Mouse (Mus musculus): ENCODE data around the gene Ngp. TPM values are rescaled to one million over a fixed set of nuclear protein-coding genes. Genes with fewer than 3 reads are reported as not detected.
"Not testable (repeated sequence)": the region's sequence is repeated elsewhere in the genome, so short reads cannot be mapped to it uniquely, and the experiment has no call there.

The Ngp gene
- polyA plus RNA-seq (2014; fragmentation: Nextera tagmentation; extraction: Ambion mirVana) = 7.4 and 10.8 TPM in 2 replicates

DNA sequence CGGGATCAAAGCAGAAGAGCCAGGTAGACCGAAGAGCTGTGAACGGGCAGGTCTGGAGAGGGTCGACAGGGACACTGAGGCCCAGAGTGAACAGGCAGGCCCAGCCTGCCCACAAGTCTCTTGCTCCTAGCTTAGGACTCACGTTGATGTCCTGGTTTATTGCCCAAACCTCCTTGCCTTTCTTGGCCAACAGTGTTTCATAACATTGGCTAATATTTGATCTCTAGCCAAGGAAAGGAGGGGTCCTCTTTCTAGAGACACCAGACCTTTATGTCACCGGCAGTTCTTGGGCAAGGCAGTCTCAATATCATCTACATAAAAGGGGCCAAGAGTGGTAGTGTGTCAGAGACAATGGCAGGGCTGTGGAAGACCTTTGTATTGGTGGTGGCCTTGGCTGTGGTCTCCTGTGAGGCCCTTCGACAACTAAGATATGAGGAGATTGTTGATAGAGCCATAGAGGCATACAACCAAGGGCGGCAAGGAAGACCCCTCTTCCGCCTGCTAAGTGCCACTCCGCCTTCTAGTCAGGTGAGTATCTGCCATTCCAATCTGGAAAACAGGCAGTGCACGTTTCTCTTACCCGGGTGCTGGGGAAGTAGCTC, at the start of gene Ngp:
Ngp (plus strand) TSS at position 237 of the 602 bp plus-strand sequence.
- DNase-seq (ENCODE audit: low spot score) = no peak
- WGBS = 90% methylated on average over 12 of the region's 12 CpGs
- no peaks in the 10 kb centered on the region for H3K27me3 ChIP-seq (replicated peaks; ENCODE audit: control insufficient read depth, insufficient read depth, low read length)

DNA sequence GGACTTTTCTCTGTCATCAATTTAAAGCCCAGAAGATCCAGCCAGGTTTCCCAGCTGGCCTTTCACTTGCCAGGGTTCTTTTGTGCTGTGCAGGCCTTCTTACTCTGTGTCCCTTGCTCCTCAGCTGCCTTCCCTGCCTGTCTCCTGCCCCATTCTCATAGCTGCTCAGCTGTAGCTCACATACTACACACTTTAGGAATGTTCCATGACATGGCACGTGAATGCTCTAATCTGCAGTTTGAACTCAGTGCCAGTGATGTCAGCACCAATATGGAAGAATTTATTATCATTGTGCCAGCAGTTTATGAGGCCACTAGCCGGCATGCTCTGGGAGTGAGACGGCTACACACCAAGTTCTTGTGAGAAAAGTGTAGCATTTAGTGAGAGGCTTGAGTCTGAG, 49.7 kb upstream of the Ngp start:
- WGBS = 88% methylated on average over 3 of the region's 3 CpGs
- H3K4me1 ChIP-seq (ENCODE audit: control insufficient read depth, insufficient read depth, low read length) = peaks cover 2% of the 10 kb centered on the region; the same call in 1 of the 2 replicates
- H3K4me3 ChIP-seq (ENCODE audit: low read depth, low read length) = no peak overlapping the region
- no peaks in the 10 kb centered on the region for H3K27me3 ChIP-seq (replicated peaks; ENCODE audit: control insufficient read depth, insufficient read depth, low read length)
- no peak overlapping the region for H3K27ac ChIP-seq (replicated peaks; ENCODE audit: low read depth, low read length)
- no peaks in the 10 kb centered on the region for H3K9me3 ChIP-seq (ENCODE audit: control insufficient read depth, low read length)
- H3K9ac ChIP-seq (ENCODE audit: low read depth, low read length) = no peak overlapping the region
- peaks cover 38% of the 10 kb centered on the region for H3K36me3 ChIP-seq (ENCODE audit: control insufficient read depth, insufficient read depth, low read length)
- ATAC-seq (ENCODE audit: low read depth) = no peak
- no peak overlapping the region for H3K4me2 ChIP-seq (ENCODE audit: low read depth, low read length)
- DNase-seq (ENCODE audit: low spot score) = no peak

More for the DNA sequence above, at the start of gene Ngp:
- Histone ChIP-seq H3K4me3 (ENCODE audit: low read depth, low read length) (no peak within 1 kb of the TSS), H3K4me2 (ENCODE audit: low read depth, low read length) (no peak within 1 kb of the TSS), H3K9ac (ENCODE audit: low read depth, low read length) (no peak within 1 kb of the TSS), H3K9me3 (ENCODE audit: control insufficient read depth, low read length) (no peaks in the 10 kb centered on the region), H3K36me3 (ENCODE audit: control insufficient read depth, insufficient read depth, low read length) (no peaks in the 10 kb centered on the region), H3K4me1 (ENCODE audit: control insufficient read depth, insufficient read depth, low read length) (no peaks in the 10 kb centered on the region), H3K27ac (replicated peaks; ENCODE audit: low read depth, low read length) (no peak within 1 kb of the TSS)
- no peak for ATAC-seq (ENCODE audit: low read depth)

GRCm38 (mm10) chr9:110373871-110374270, 45.7 kb upstream of the Ngp start:
- H3K4me1 ChIP-seq (ENCODE audit: control insufficient read depth, insufficient read depth, low read length) = no peaks in the 10 kb centered on the region
- whole genome bisulfite sequencing = 90% methylated on average over 13 of the region's 13 CpGs
- H3K4me2 ChIP-seq (ENCODE audit: low read depth, low read length) = no peak overlapping the region
- peaks cover 63% of the 10 kb centered on the region for H3K36me3 ChIP-seq (ENCODE audit: control insufficient read depth, insufficient read depth, low read length)
- no peak overlapping the region for H3K27ac ChIP-seq (replicated peaks; ENCODE audit: low read depth, low read length)
- no peak overlapping the region for H3K4me3 ChIP-seq (ENCODE audit: low read depth, low read length)
- ATAC-seq (ENCODE audit: low read depth) (no peak), DNase-seq (ENCODE audit: low spot score) (no peak)
- H3K9ac ChIP-seq (ENCODE audit: low read depth, low read length) = no peak overlapping the region
- H3K27me3 ChIP-seq (replicated peaks; ENCODE audit: control insufficient read depth, insufficient read depth, low read length) = no peaks in the 10 kb centered on the region
- no peaks in the 10 kb centered on the region for H3K9me3 ChIP-seq (ENCODE audit: control insufficient read depth, low read length)

GRCm38 (mm10) chr9:110375668-110376067, 43.9 kb upstream of the Ngp start:
- DNase-seq (ENCODE audit: low spot score) = no peak
- H3K27me3 ChIP-seq (replicated peaks; ENCODE audit: control insufficient read depth, insufficient read depth, low read length) = no peaks in the 10 kb centered on the region
- peaks cover 78% of the 10 kb centered on the region for H3K36me3 ChIP-seq (ENCODE audit: control insufficient read depth, insufficient read depth, low read length)
- no peak for ATAC-seq (ENCODE audit: low read depth)
- H3K4me2 ChIP-seq (ENCODE audit: low read depth, low read length) = no peak overlapping the region
- no peak overlapping the region for H3K4me3 ChIP-seq (ENCODE audit: low read depth, low read length)
- no peaks in the 10 kb centered on the region for H3K9me3 ChIP-seq (ENCODE audit: control insufficient read depth, low read length)
- no peaks in the 10 kb centered on the region for H3K4me1 ChIP-seq (ENCODE audit: control insufficient read depth, insufficient read depth, low read length)
- H3K9ac ChIP-seq (ENCODE audit: low read depth, low read length) = no peak overlapping the region
- no peak overlapping the region for H3K27ac ChIP-seq (replicated peaks; ENCODE audit: low read depth, low read length)
- 85% methylated on average over 3 of the region's 3 CpGs for WGBS

DNA sequence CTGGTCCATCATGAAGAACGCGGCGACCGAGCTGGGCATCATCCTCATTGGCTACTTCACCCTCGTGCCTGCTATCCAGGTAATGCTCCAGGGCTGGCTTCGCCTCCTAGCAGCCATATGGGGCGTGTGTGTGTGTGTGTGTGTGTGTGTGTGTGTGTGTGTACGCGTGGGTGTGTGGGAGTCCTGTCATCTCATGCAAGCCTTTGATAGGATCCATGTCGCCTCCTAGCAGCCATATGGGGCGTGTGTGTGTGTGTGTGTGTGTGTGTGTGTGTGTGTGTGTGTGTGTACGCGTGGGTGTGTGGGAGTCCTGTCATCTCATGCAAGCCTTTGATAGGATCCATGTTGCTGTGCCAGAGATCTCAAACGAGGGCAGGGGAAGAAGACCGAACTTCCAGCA, 41.9 kb upstream of the Ngp start:
- H3K27ac ChIP-seq (replicated peaks; ENCODE audit: low read depth, low read length); ATAC-seq (ENCODE audit: low read depth); H3K4me1 ChIP-seq (ENCODE audit: control insufficient read depth, insufficient read depth, low read length); H3K9me3 ChIP-seq (ENCODE audit: control insufficient read depth, low read length); H3K4me2 ChIP-seq (ENCODE audit: low read depth, low read length); DNase-seq (ENCODE audit: low spot score); H3K4me3 ChIP-seq (ENCODE audit: low read depth, low read length); H3K9ac ChIP-seq (ENCODE audit: low read depth, low read length); H3K27me3 ChIP-seq (replicated peaks; ENCODE audit: control insufficient read depth, insufficient read depth, low read length): not testable (repeated sequence)
- WGBS = 89% methylated on average over 11 of the region's 15 CpGs
- H3K36me3 ChIP-seq (ENCODE audit: control insufficient read depth, insufficient read depth, low read length) = peaks cover 90% of the 10 kb centered on the region

DNA sequence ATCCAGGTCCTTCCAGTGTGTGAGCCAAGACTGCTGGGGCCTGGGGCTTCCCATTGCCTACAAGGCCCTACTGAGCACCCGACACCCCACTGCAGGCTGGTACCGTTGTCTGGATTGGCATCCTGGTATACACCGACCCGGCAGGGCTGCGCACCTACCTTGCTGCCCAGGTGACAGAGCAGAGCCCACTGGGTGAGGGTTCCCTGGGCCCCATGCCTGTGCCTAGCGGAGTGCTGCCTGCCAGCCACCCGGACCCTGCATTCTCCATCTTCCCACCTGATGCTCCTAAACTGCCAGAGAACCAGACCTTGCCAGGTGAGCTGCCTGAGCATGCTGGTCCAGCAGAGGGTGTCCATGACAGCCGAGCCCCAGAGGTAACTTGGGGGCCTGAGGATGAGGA, 40.2 kb upstream of the Ngp start:
- Histone ChIP-seq H3K27ac (replicated peaks; ENCODE audit: low read depth, low read length) (no peak overlapping the region), H3K27me3 (replicated peaks; ENCODE audit: control insufficient read depth, insufficient read depth, low read length) (no peaks in the 10 kb centered on the region), H3K4me3 (ENCODE audit: low read depth, low read length) (no peak overlapping the region), H3K9ac (ENCODE audit: low read depth, low read length) (no peak overlapping the region), H3K9me3 (ENCODE audit: control insufficient read depth, low read length) (no peaks in the 10 kb centered on the region), H3K4me1 (ENCODE audit: control insufficient read depth, insufficient read depth, low read length) (no peaks in the 10 kb centered on the region), H3K4me2 (ENCODE audit: low read depth, low read length) (no peak overlapping the region), H3K36me3 (ENCODE audit: control insufficient read depth, insufficient read depth, low read length) (peaks cover 92% of the 10 kb centered on the region)
- no peak for DNase-seq (ENCODE audit: low spot score)
- 96% methylated on average over 7 of the region's 8 CpGs for WGBS
- ATAC-seq (ENCODE audit: low read depth) = no peak

GRCm38 (mm10) chr9:110380662-110381061, 38.9 kb upstream of the Ngp start:
- no peak for ATAC-seq (ENCODE audit: low read depth)
- peaks cover 94% of the 10 kb centered on the region for H3K36me3 ChIP-seq (ENCODE audit: control insufficient read depth, insufficient read depth, low read length)
- no peaks in the 10 kb centered on the region for H3K4me1 ChIP-seq (ENCODE audit: control insufficient read depth, insufficient read depth, low read length)
- no peaks in the 10 kb centered on the region for H3K9me3 ChIP-seq (ENCODE audit: control insufficient read depth, low read length)
- no peak overlapping the region for H3K9ac ChIP-seq (ENCODE audit: low read depth, low read length)
- no peak overlapping the region for H3K4me2 ChIP-seq (ENCODE audit: low read depth, low read length)
- DNase-seq (ENCODE audit: low spot score) = no peak
- 43% methylated on average over 19 of the region's 21 CpGs for WGBS
- H3K27me3 ChIP-seq (replicated peaks; ENCODE audit: control insufficient read depth, insufficient read depth, low read length) = no peaks in the 10 kb centered on the region
- no peak overlapping the region for H3K4me3 ChIP-seq (ENCODE audit: low read depth, low read length)
- no peak overlapping the region; the same call in 1 of the 2 replicates for H3K27ac ChIP-seq (replicated peaks; ENCODE audit: low read depth, low read length)

GRCm38 (mm10) chr9:110381292-110381691, 38.3 kb upstream of the Ngp start:
- peaks cover 94% of the 10 kb centered on the region for H3K36me3 ChIP-seq (ENCODE audit: control insufficient read depth, insufficient read depth, low read length)
- H3K27me3 ChIP-seq (replicated peaks; ENCODE audit: control insufficient read depth, insufficient read depth, low read length) = no peaks in the 10 kb centered on the region
- DNase-seq (ENCODE audit: low spot score) (no peak), ATAC-seq (ENCODE audit: low read depth) (no peak)
- no peaks in the 10 kb centered on the region for H3K4me1 ChIP-seq (ENCODE audit: control insufficient read depth, insufficient read depth, low read length)
- H3K27ac ChIP-seq (replicated peaks; ENCODE audit: low read depth, low read length) = peak overlapping the region; percentile 6; the same call in 1 of the 2 replicates
- no peaks in the 10 kb centered on the region for H3K9me3 ChIP-seq (ENCODE audit: control insufficient read depth, low read length)
- no peak overlapping the region for H3K4me3 ChIP-seq (ENCODE audit: low read depth, low read length)
- WGBS = 79% methylated on average over 9 of the region's 12 CpGs
- no peak overlapping the region for H3K9ac ChIP-seq (ENCODE audit: low read depth, low read length)
- no peak overlapping the region for H3K4me2 ChIP-seq (ENCODE audit: low read depth, low read length)

DNA sequence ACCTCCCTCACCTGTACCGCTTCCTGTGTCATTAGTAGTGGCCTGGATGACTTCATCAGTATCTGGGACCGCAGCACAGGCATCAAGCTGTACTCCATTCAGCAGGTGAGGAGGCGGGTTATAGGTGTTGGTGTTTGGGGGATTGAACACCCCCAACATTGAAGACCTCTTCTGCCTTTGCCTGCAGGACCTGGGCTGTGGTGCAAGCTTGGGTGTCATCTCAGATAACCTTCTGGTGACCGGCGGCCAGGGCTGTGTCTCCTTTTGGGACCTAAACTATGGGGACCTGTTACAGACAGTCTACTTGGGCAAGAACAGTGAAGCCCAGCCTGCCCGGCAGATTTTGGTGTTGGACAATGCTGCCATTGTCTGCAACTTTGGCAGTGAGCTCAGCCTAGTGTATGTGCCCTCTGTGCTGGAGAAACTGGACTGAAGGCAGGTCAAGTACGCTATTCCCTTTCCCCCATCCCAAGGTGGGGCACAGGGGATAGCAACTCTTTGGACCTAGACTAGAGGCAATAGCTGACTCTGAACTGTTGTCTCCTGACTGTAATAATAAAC, 35.1 kb upstream of the Ngp start:
- Histone ChIP-seq H3K36me3 (ENCODE audit: control insufficient read depth, insufficient read depth, low read length) (peaks cover 96% of the 10 kb centered on the region), H3K9me3 (ENCODE audit: control insufficient read depth, low read length) (no peaks in the 10 kb centered on the region), H3K4me1 (ENCODE audit: control insufficient read depth, insufficient read depth, low read length) (no peaks in the 10 kb centered on the region), H3K27ac (replicated peaks; ENCODE audit: low read depth, low read length) (no peak overlapping the region), H3K9ac (ENCODE audit: low read depth, low read length) (no peak overlapping the region), H3K27me3 (replicated peaks; ENCODE audit: control insufficient read depth, insufficient read depth, low read length) (no peaks in the 10 kb centered on the region), H3K4me2 (ENCODE audit: low read depth, low read length) (no peak overlapping the region), H3K4me3 (ENCODE audit: low read depth, low read length) (no peak overlapping the region)
- DNase-seq (ENCODE audit: low spot score) (no peak), ATAC-seq (ENCODE audit: low read depth) (no peak)
- 84% methylated on average over 7 of the region's 7 CpGs for WGBS
